Mouse (Mus musculus) right cerebral cortex, postnatal 25 days (tissue): Measurements from ENCODE around the gene Rasgrp1.

Source experiments
- DNase-seq: peaks from one replicate; pipeline ENCODE4 v3.0.0; 2022

Gene Rasgrp1

GRCm38 (mm10) chr2:117331634-117332033, 11.2 kb downstream of the Rasgrp1 start:
- DNase-seq = no peak

GRCm38 (mm10) chr2:117328521-117329285, 14.1 kb downstream of the Rasgrp1 start:
- DNase-seq = no peak

- DNase-seq = no peak
Measured at GRCm38 (mm10) chr2:117322399-117322798, 20.4 kb downstream of the Rasgrp1 start.

GRCm38 (mm10) chr2:117321231-117321630, 21.6 kb downstream of the Rasgrp1 start:
- DNase-seq = no peak

- no peak for DNase-seq
Measured at GRCm38 (mm10) chr2:117318991-117319390, 23.8 kb downstream of the Rasgrp1 start.

GRCm38 (mm10) chr2:117313586-117314235, 29.1 kb downstream of the Rasgrp1 start:
- no peak for DNase-seq

- no peak for DNase-seq
Measured at GRCm38 (mm10) chr2:117312441-117312895, 30.3 kb downstream of the Rasgrp1 start.

GRCm38 (mm10) chr2:117312030-117312429, 30.8 kb downstream of the Rasgrp1 start:
- DNase-seq = no peak

- no peak for DNase-seq
Measured at GRCm38 (mm10) chr2:117311349-117311748, 31.5 kb downstream of the Rasgrp1 start.

- no peak for DNase-seq
Measured at GRCm38 (mm10) chr2:117309046-117309445, 33.8 kb downstream of the Rasgrp1 start.

GRCm38 (mm10) chr2:117307959-117308358, 34.8 kb downstream of the Rasgrp1 start:
- DNase-seq = no peak

GRCm38 (mm10) chr2:117304941-117305340, 37.9 kb downstream of the Rasgrp1 start:
- DNase-seq = no peak

- DNase-seq = no peak
Measured at GRCm38 (mm10) chr2:117303391-117304350, 39.1 kb downstream of the Rasgrp1 start.

- DNase-seq = no peak
Measured at GRCm38 (mm10) chr2:117299596-117300448, 43.0 kb downstream of the Rasgrp1 start.

- DNase-seq = no peak
Measured at GRCm38 (mm10) chr2:117288291-117288690, 54.5 kb downstream of the Rasgrp1 start.

- peak; percentile 52 for DNase-seq
Measured at GRCm38 (mm10) chr2:117263786-117264408, 78.9 kb downstream of the Rasgrp1 start.

- no peak for DNase-seq
Measured at GRCm38 (mm10) chr2:117262184-117262583, 80.6 kb downstream of the Rasgrp1 start.

GRCm38 (mm10) chr2:117257617-117258016, 85.2 kb downstream of the Rasgrp1 start:
- DNase-seq = no peak

GRCm38 (mm10) chr2:117255415-117255814, 87.4 kb downstream of the Rasgrp1 start:
- DNase-seq = no peak

- DNase-seq = no peak
Measured at GRCm38 (mm10) chr2:117250001-117250510, 92.7 kb downstream of the Rasgrp1 start.

- peak; percentile 88 for DNase-seq
Measured at GRCm38 (mm10) chr2:117249255-117250000, 93.4 kb downstream of the Rasgrp1 start, which contains the start of gene Fam98b. Gene Fam98b, plus strand, starts transcription at chr2:117249739.
